In genomic region chr8:70893656-70894384, GRCm38 (mm10) we compare ENCODE assay signal across 8 mouse cellular contexts. TPM values are rescaled to one million over a fixed set of nuclear protein-coding genes. Genes with fewer than 3 reads are reported as not detected.
A peak's percentile ranks its signal among the peaks of the same experiment; 100 is the strongest.
DNase-seq lines count a peak whose midpoint lies in the region; ATAC-seq and TF ChIP-seq lines count a peak whose summit lies in the region.

No protein-coding gene starts in this region.

- H3K9ac ChIP-seq in intestine, embryonic 14.5 days (ENCODE audit: low read length) = no peak overlapping the region

- no peak overlapping the region for H3K4me3 ChIP-seq in left cerebral cortex, adult 2 months
- H3K4me3 ChIP-seq in intestine, embryonic 14.5 days (ENCODE audit: low read depth, low read length) = no peak overlapping the region

- H3K9me3 ChIP-seq in intestine, embryonic 14.5 days (ENCODE audit: control insufficient read depth, low read length) = no peaks in the 10 kb centered on the region

- H3K27me3 ChIP-seq in intestine, embryonic 14.5 days (replicated peaks; ENCODE audit: control insufficient read depth, insufficient read depth, low read length) = peaks cover 37% of the 10 kb centered on the region

- H3K4me2 ChIP-seq in intestine, embryonic 14.5 days (ENCODE audit: low read length) = no peak overlapping the region

- H3K36me3 ChIP-seq in intestine, embryonic 14.5 days (ENCODE audit: control insufficient read depth, insufficient read depth, low read length) = peaks cover 29% of the 10 kb centered on the region

- intact Hi-C loops in left cerebral cortex, adult 2 months (cut with DNase I) = loop anchor here (10.0 kb wide), 1 partner anchor 571 kb away; the partner anchor contains the start of genes Abhd8, Dda1 and Mrpl34

- TF ChIP-seq CTCF in left cerebral cortex, adult 2 months (IDR thresholded peaks at IDR 0.05) = peak; percentile 70

- 32% methylated on average over 12 of the region's 12 CpGs for WGBS in intestine, embryonic 14.5 days

- 0 out of 2 replicates have a peak, but pooled peaks cover 4% of the 10 kb centered on the region for H3K4me1 ChIP-seq in intestine, embryonic 14.5 days (replicated peaks; ENCODE audit: control insufficient read depth, insufficient read depth, low read length)

- no peak overlapping the region for H3K27ac ChIP-seq in left cerebral cortex, adult 2 months
- H3K27ac ChIP-seq in intestine, embryonic 14.5 days (ENCODE audit: low read depth) = no peak overlapping the region

- ATAC-seq in intestine, embryonic 14.5 days (replicated peaks; ENCODE audit: low FRiP score, low TSS enrichment, low read depth) = 0 out of 2 replicates have a peak, but pooled peaks have one; percentile 34

- peak; percentile 50 to 61 for DNase-seq in left cerebral cortex, adult 2 months (ENCODE audit: extremely low spot score in 1 of 2, low spot score in 2 of 2)
- DNase-seq in left cerebral cortex, adult 11 months (ENCODE audit: low spot score) = no peak
- DNase-seq in adipocyte (ENCODE audit: low spot score) (peak; percentile 74), liver (peak; percentile 88)
- peak; percentile 88 for DNase-seq in embryo, embryonic 9.5 days (ENCODE audit: extremely low spot score)
- peak; percentile 94 for DNase-seq in intestine, embryonic 14.5 days (ENCODE audit: low spot score)
- peak; percentile 87 for DNase-seq in neural tube, embryonic 10.5 days (ENCODE audit: extremely low spot score, low spot score)
- DNase-seq in thymus, postnatal 4 days = peak; percentile 90

RNA-seq across cellular contexts. Expression of gene Slc5a5, which starts 1.3 kb away (rescaled TPM):
- total RNA-seq in left cerebral cortex, adult 2 months (2021) = 10 to 100 TPM in 1 of 2 experiments, 1 to 10 TPM in 1; 9.9 to 10.3 TPM
- 0.32 and 0.45 TPM in 2 replicates for polyA plus RNA-seq in intestine, embryonic 14.5 days (2014; fragmentation: Nextera tagmentation; extraction: Ambion mirVana)

RNA-seq across cellular contexts. Expression of gene Rpl18a, which starts 3.4 kb away (rescaled TPM):
- total RNA-seq in left cerebral cortex, adult 2 months (2021) = 100 to 1,000 TPM; 588 to 633 TPM
- polyA plus RNA-seq in intestine, embryonic 14.5 days (2014; fragmentation: Nextera tagmentation; extraction: Ambion mirVana) = 6,009 and 6,086 TPM in 2 replicates

RNA-seq across cellular contexts. Expression of gene Map1s, which starts 11.9 kb away (rescaled TPM):
- 10 to 100 TPM; 80.4 to 95.7 TPM for total RNA-seq in left cerebral cortex, adult 2 months (2021)
- 43.8 and 44.7 TPM in 2 replicates for polyA plus RNA-seq in intestine, embryonic 14.5 days (2014; fragmentation: Nextera tagmentation; extraction: Ambion mirVana)

RNA-seq across cellular contexts. Expression of gene Ccdc124, which starts 20.1 kb away (rescaled TPM):
- total RNA-seq in left cerebral cortex, adult 2 months (2021) = 10 to 100 TPM; 94.8 to 99.0 TPM
- 97.3 and 105 TPM in 2 replicates for polyA plus RNA-seq in intestine, embryonic 14.5 days (2014; fragmentation: Nextera tagmentation; extraction: Ambion mirVana)

RNA-seq across cellular contexts. Expression of gene Kcnn1, which starts 30.8 kb away (rescaled TPM):
- 10 to 100 TPM; 20.0 to 20.4 TPM for total RNA-seq in left cerebral cortex, adult 2 months (2021)
- 1.6 and 2.1 TPM in 2 replicates for polyA plus RNA-seq in intestine, embryonic 14.5 days (2014; fragmentation: Nextera tagmentation; extraction: Ambion mirVana)
